Mouse (Mus musculus) ES-Bruce4 (cell line): Measurements from ENCODE around the gene Tor1a.

ENCODE experiments used
- CTCF ChIP-seq: IDR thresholded peaks from one replicate; pipeline ENCODE4 v1.8.1; 2011; ENCODE audit warnings: low read depth, low read length
- POLR2A ChIP-seq: IDR thresholded peaks from one replicate; pipeline ENCODE4 v1.8.1; 2011; ENCODE audit warnings: low read length; ENCODE audit not compliant: insufficient read depth

DNA sequence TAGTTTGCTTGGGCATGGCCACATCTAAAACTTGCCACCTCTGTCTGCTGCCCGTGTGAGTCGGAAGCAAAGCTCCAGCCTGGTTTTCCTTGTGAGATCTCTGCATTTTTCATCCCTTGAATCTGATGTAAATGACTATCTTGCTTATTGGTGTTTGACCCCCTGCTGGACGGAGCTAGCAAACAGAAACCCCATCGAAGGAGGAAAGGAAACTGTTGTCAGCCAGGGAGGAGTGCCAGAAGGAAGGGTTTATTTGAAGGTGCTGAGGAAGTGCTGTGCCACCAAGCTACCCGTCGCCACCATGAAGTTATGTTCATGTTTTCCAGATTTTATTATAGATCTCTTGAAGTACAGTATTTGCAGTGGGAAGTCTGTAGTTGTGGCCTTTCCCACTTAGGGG, 12.9 kb downstream of the Tor1a start:
- TF ChIP-seq POLR2A: no peak
- TF ChIP-seq CTCF: no peak
